Mouse (Mus musculus) layer of hippocampus, adult 9-10 months (tissue): Measurements from ENCODE around the gene Zyg11b.

Source experiments
- DNase-seq: peaks from one replicate; pipeline ENCODE4 v3.0.0; 2022; ENCODE audit warnings: low spot score

Zyg11b gene

GRCm38 (mm10) chr4:108300670-108301373 is at the start of gene Zyg11b:
Gene Zyg11b (minus strand): TSS chr4:108301096.
- no peak for DNase-seq

GRCm38 (mm10) chr4:108349836-108350547 is 49.1 kb upstream of the Zyg11b start:
- no peak for DNase-seq

GRCm38 (mm10) chr4:108349064-108349463 is 48.2 kb upstream of the Zyg11b start:
- no peak for DNase-seq

- no peak for DNase-seq
Measured at GRCm38 (mm10) chr4:108348256-108348875, 47.5 kb upstream of the Zyg11b start.

GRCm38 (mm10) chr4:108347111-108347510 is 46.2 kb upstream of the Zyg11b start:
- DNase-seq, result no peak

- no peak for DNase-seq
Measured at GRCm38 (mm10) chr4:108345826-108346225, 44.9 kb upstream of the Zyg11b start.

GRCm38 (mm10) chr4:108344631-108345083 is 43.8 kb upstream of the Zyg11b start:
- no peak for DNase-seq

- no peak for DNase-seq
Measured at GRCm38 (mm10) chr4:108339277-108339690, 38.4 kb upstream of the Zyg11b start.

- DNase-seq, result no peak
Measured at GRCm38 (mm10) chr4:108338811-108339210, 37.9 kb upstream of the Zyg11b start.

- no peak for DNase-seq
Measured at GRCm38 (mm10) chr4:108338321-108338733, 37.4 kb upstream of the Zyg11b start.

- DNase-seq, result no peak
Measured at GRCm38 (mm10) chr4:108337817-108338216, 36.9 kb upstream of the Zyg11b start.

- no peak for DNase-seq
Measured at GRCm38 (mm10) chr4:108336765-108337164, 35.9 kb upstream of the Zyg11b start.

GRCm38 (mm10) chr4:108335413-108335812 is 34.5 kb upstream of the Zyg11b start:
- no peak for DNase-seq

GRCm38 (mm10) chr4:108332041-108332440 is 31.1 kb upstream of the Zyg11b start:
- no peak for DNase-seq

- DNase-seq, result no peak
Measured at GRCm38 (mm10) chr4:108329840-108330239, 28.9 kb upstream of the Zyg11b start.

- peak; percentile 94 for DNase-seq
Measured at GRCm38 (mm10) chr4:108327730-108328484, 27.0 kb upstream of the Zyg11b start, which contains the start of gene Coa7. Gene Coa7 (plus strand): TSS chr4:108328140.

GRCm38 (mm10) chr4:108327071-108327579 is 26.2 kb upstream of the Zyg11b start:
- peak; percentile 77 for DNase-seq

- no peak for DNase-seq
Measured at GRCm38 (mm10) chr4:108323588-108323987, 22.7 kb upstream of the Zyg11b start.

GRCm38 (mm10) chr4:108320627-108321380 is 19.9 kb upstream of the Zyg11b start:
- DNase-seq, result no peak

GRCm38 (mm10) chr4:108319747-108320146 is 18.9 kb upstream of the Zyg11b start:
- DNase-seq, result no peak
